Mouse (Mus musculus): Measurements from ENCODE around the gene Daxx. TPM values are rescaled to one million over a fixed set of nuclear protein-coding genes. Genes with fewer than 3 reads are reported as not detected.

Daxx gene
- polyA plus RNA-seq, 1 experiment from 2014 or later = 41.8 TPM

- ATAC-seq (replicated peaks; ENCODE audit: low FRiP score, low TSS enrichment, low read depth) = no peak
- Histone ChIP-seq H3K9ac (ENCODE audit: low read length) (no peak overlapping the region), H3K27me3 (replicated peaks; ENCODE audit: control insufficient read depth, insufficient read depth, low read length) (no peaks in the 10 kb centered on the region), H3K9me3 (ENCODE audit: control insufficient read depth, low read length) (no peaks in the 10 kb centered on the region), H3K27ac (ENCODE audit: low read depth) (no peak overlapping the region), H3K4me1 (replicated peaks; ENCODE audit: control insufficient read depth, insufficient read depth, low read length) (peaks cover 20% of the 10 kb centered on the region), H3K4me3 (ENCODE audit: low read depth, low read length) (no peak overlapping the region), H3K4me2 (ENCODE audit: low read length) (no peak overlapping the region), H3K36me3 (ENCODE audit: control insufficient read depth, insufficient read depth, low read length) (peaks cover 12% of the 10 kb centered on the region)
- WGBS = 84% methylated on average over 7 of the region's 7 CpGs
- no peak for DNase-seq (ENCODE audit: low spot score)
Measured at GRCm38 (mm10) chr17:33921361-33921760, 12.1 kb downstream of the Daxx start.

- Histone ChIP-seq H3K36me3 (ENCODE audit: control insufficient read depth, insufficient read depth, low read length) (peaks cover 8% of the 10 kb centered on the region; the same call in 1 of the 2 replicates), H3K9me3 (ENCODE audit: control insufficient read depth, low read length) (no peaks in the 10 kb centered on the region), H3K27me3 (replicated peaks; ENCODE audit: control insufficient read depth, insufficient read depth, low read length) (no peaks in the 10 kb centered on the region), H3K4me1 (replicated peaks; ENCODE audit: control insufficient read depth, insufficient read depth, low read length) (peaks cover 15% of the 10 kb centered on the region), H3K4me3 (ENCODE audit: low read depth, low read length) (no peak overlapping the region), H3K27ac (ENCODE audit: low read depth) (no peak overlapping the region), H3K9ac (ENCODE audit: low read length) (no peak overlapping the region), H3K4me2 (ENCODE audit: low read length) (no peak overlapping the region)
- no peak for DNase-seq (ENCODE audit: low spot score)
- ATAC-seq (replicated peaks; ENCODE audit: low FRiP score, low TSS enrichment, low read depth) = no peak
- WGBS = 86% methylated on average over 10 of the region's 10 CpGs
Measured at GRCm38 (mm10) chr17:33924577-33925283, 15.5 kb downstream of the Daxx start.

GRCm38 (mm10) chr17:33925406-33926116 lies 16.3 kb downstream of the Daxx start:
- Histone ChIP-seq H3K27ac (ENCODE audit: low read depth) (no peak overlapping the region), H3K4me2 (ENCODE audit: low read length) (no peak overlapping the region), H3K9me3 (ENCODE audit: control insufficient read depth, low read length) (no peaks in the 10 kb centered on the region), H3K4me1 (replicated peaks; ENCODE audit: control insufficient read depth, insufficient read depth, low read length) (peaks cover 14% of the 10 kb centered on the region), H3K36me3 (ENCODE audit: control insufficient read depth, insufficient read depth, low read length) (peaks cover 8% of the 10 kb centered on the region; the same call in 1 of the 2 replicates), H3K9ac (ENCODE audit: low read length) (no peak overlapping the region), H3K27me3 (replicated peaks; ENCODE audit: control insufficient read depth, insufficient read depth, low read length) (no peaks in the 10 kb centered on the region), H3K4me3 (ENCODE audit: low read depth, low read length) (no peak overlapping the region)
- no peak for ATAC-seq (replicated peaks; ENCODE audit: low FRiP score, low TSS enrichment, low read depth)
- 83% methylated on average over 21 of the region's 21 CpGs for WGBS
- DNase-seq (ENCODE audit: low spot score) = no peak

- WGBS = 74% methylated on average over 17 of the region's 17 CpGs
- H3K36me3 ChIP-seq (ENCODE audit: control insufficient read depth, insufficient read depth, low read length) = peaks cover 8% of the 10 kb centered on the region; the same call in 1 of the 2 replicates
- peaks cover 16% of the 10 kb centered on the region for H3K4me1 ChIP-seq (replicated peaks; ENCODE audit: control insufficient read depth, insufficient read depth, low read length)
- H3K4me2 ChIP-seq (ENCODE audit: low read length) = no peak overlapping the region
- H3K9me3 ChIP-seq (ENCODE audit: control insufficient read depth, low read length) = no peaks in the 10 kb centered on the region
- no peak overlapping the region for H3K9ac ChIP-seq (ENCODE audit: low read length)
- H3K27ac ChIP-seq (ENCODE audit: low read depth) = no peak overlapping the region
- H3K4me3 ChIP-seq (ENCODE audit: low read depth, low read length) = no peak overlapping the region
- H3K27me3 ChIP-seq (replicated peaks; ENCODE audit: control insufficient read depth, insufficient read depth, low read length) = no peaks in the 10 kb centered on the region
- DNase-seq (ENCODE audit: low spot score) (no peak), ATAC-seq (replicated peaks; ENCODE audit: low FRiP score, low TSS enrichment, low read depth) (no peak)
Measured at GRCm38 (mm10) chr17:33926207-33926932, 17.2 kb downstream of the Daxx start.

GRCm38 (mm10) chr17:33928251-33928947 lies 19.2 kb downstream of the Daxx start:
- no peak overlapping the region for H3K27ac ChIP-seq (ENCODE audit: low read depth)
- ATAC-seq (replicated peaks; ENCODE audit: low FRiP score, low TSS enrichment, low read depth) = no peak

GRCm38 (mm10) chr17:33929371-33930279 lies 20.4 kb downstream of the Daxx start, which contains the start of gene Rgl2:
Rgl2 (plus strand) TSS chr17:33929543.
- peaks cover 21% of the 10 kb centered on the region for H3K36me3 ChIP-seq (ENCODE audit: control insufficient read depth, insufficient read depth, low read length)
- peaks cover 17% of the 10 kb centered on the region for H3K4me1 ChIP-seq (replicated peaks; ENCODE audit: control insufficient read depth, insufficient read depth, low read length)
- H3K9ac ChIP-seq (ENCODE audit: low read length) = peak within 1 kb of the TSS; percentile 55
- H3K9me3 ChIP-seq (ENCODE audit: control insufficient read depth, low read length) = no peaks in the 10 kb centered on the region
- peak within 1 kb of the TSS; percentile 89 for H3K27ac ChIP-seq (ENCODE audit: low read depth)
- H3K4me2 ChIP-seq (ENCODE audit: low read length) = peak within 1 kb of the TSS; percentile 98
- under 1% methylated on average over 73 of the region's 80 CpGs for WGBS
- DNase-seq (ENCODE audit: low spot score) = peak; percentile 97
- peak; percentile 82 for ATAC-seq (replicated peaks; ENCODE audit: low FRiP score, low TSS enrichment, low read depth)
- peak within 1 kb of the TSS; percentile 95 for H3K4me3 ChIP-seq (ENCODE audit: low read depth, low read length)
- no peaks in the 10 kb centered on the region for H3K27me3 ChIP-seq (replicated peaks; ENCODE audit: control insufficient read depth, insufficient read depth, low read length)

More at GRCm38 (mm10) chr17:33928251-33928947, 19.2 kb downstream of the Daxx start:
- peak overlapping the region; percentile 95 for H3K4me3 ChIP-seq (ENCODE audit: low read depth, low read length)
- H3K36me3 ChIP-seq (ENCODE audit: control insufficient read depth, insufficient read depth, low read length) = peaks cover 17% of the 10 kb centered on the region
- WGBS = 62% methylated on average over 21 of the region's 21 CpGs
- no peaks in the 10 kb centered on the region for H3K27me3 ChIP-seq (replicated peaks; ENCODE audit: control insufficient read depth, insufficient read depth, low read length)
- no peaks in the 10 kb centered on the region for H3K9me3 ChIP-seq (ENCODE audit: control insufficient read depth, low read length)
- peak overlapping the region; percentile 98 for H3K4me2 ChIP-seq (ENCODE audit: low read length)
- peak overlapping the region; percentile 55 for H3K9ac ChIP-seq (ENCODE audit: low read length)
- peaks cover 17% of the 10 kb centered on the region for H3K4me1 ChIP-seq (replicated peaks; ENCODE audit: control insufficient read depth, insufficient read depth, low read length)
- no peak for DNase-seq (ENCODE audit: low spot score)

- WGBS = under 1% methylated on average over 44 of the region's 45 CpGs
- peak overlapping the region; percentile 98 for H3K4me2 ChIP-seq (ENCODE audit: low read length)
- peaks cover 17% of the 10 kb centered on the region for H3K4me1 ChIP-seq (replicated peaks; ENCODE audit: control insufficient read depth, insufficient read depth, low read length)
- peaks cover 29% of the 10 kb centered on the region for H3K36me3 ChIP-seq (ENCODE audit: control insufficient read depth, insufficient read depth, low read length)
- H3K9me3 ChIP-seq (ENCODE audit: control insufficient read depth, low read length) = no peaks in the 10 kb centered on the region
- H3K27me3 ChIP-seq (replicated peaks; ENCODE audit: control insufficient read depth, insufficient read depth, low read length) = no peaks in the 10 kb centered on the region
- peak overlapping the region; percentile 55 for H3K9ac ChIP-seq (ENCODE audit: low read length)
- DNase-seq (ENCODE audit: low spot score) (peak; percentile 81), ATAC-seq (replicated peaks; ENCODE audit: low FRiP score, low TSS enrichment, low read depth) (peak; percentile 13; the same call in 1 of the 2 replicates)
- H3K27ac ChIP-seq (ENCODE audit: low read depth) = peak overlapping the region; percentile 89
- H3K4me3 ChIP-seq (ENCODE audit: low read depth, low read length) = peak overlapping the region; percentile 95
Measured at GRCm38 (mm10) chr17:33930280-33931158, 21.3 kb downstream of the Daxx start.
